Mouse (Mus musculus): ENCODE results near the gene Ccm2l.

The Ccm2l gene

GRCm38 (mm10) chr2:153065747-153066508 lies at the start of gene Ccm2l:
Gene Ccm2l (plus strand): TSS chr2:153065955.
- DNase-seq, result no peak

GRCm38 (mm10) chr2:153016786-153017185 lies 49.0 kb upstream of the Ccm2l start:
- DNase-seq, result no peak

- no peak for DNase-seq
These were observed 46.4 kb upstream of the Ccm2l start for GRCm38 (mm10) chr2:153019355-153019754.

GRCm38 (mm10) chr2:153021163-153021562 lies 44.6 kb upstream of the Ccm2l start:
- DNase-seq, result no peak

- no peak for DNase-seq
These were observed 42.9 kb upstream of the Ccm2l start for GRCm38 (mm10) chr2:153022855-153023254.

- no peak for DNase-seq
These were observed 39.7 kb upstream of the Ccm2l start for GRCm38 (mm10) chr2:153026052-153026451.

- no peak for DNase-seq
These were observed 38.3 kb upstream of the Ccm2l start for GRCm38 (mm10) chr2:153027501-153027900.

GRCm38 (mm10) chr2:153030422-153030821 lies 35.3 kb upstream of the Ccm2l start:
- DNase-seq, result no peak

GRCm38 (mm10) chr2:153031126-153032082 lies 34.4 kb upstream of the Ccm2l start, which contains the start of gene Xkr7:
Gene Xkr7 (plus strand): TSS chr2:153031852.
- peak; percentile 69 for DNase-seq

- peak; percentile 74 for DNase-seq
These were observed 33.5 kb upstream of the Ccm2l start for GRCm38 (mm10) chr2:153032083-153032842.

GRCm38 (mm10) chr2:153032973-153033372 lies 32.8 kb upstream of the Ccm2l start:
- no peak for DNase-seq

- no peak for DNase-seq
These were observed 32.1 kb upstream of the Ccm2l start for GRCm38 (mm10) chr2:153033545-153034230.

- no peak for DNase-seq
These were observed 29.1 kb upstream of the Ccm2l start for GRCm38 (mm10) chr2:153036690-153037089.

- peak; percentile 31 for DNase-seq
These were observed 21.9 kb upstream of the Ccm2l start for GRCm38 (mm10) chr2:153043886-153044285.

- peak; percentile 51 for DNase-seq
These were observed 19.9 kb upstream of the Ccm2l start for GRCm38 (mm10) chr2:153045884-153046299.

GRCm38 (mm10) chr2:153047828-153048465 lies 17.8 kb upstream of the Ccm2l start:
- peak; percentile 64 for DNase-seq

- no peak for DNase-seq
These were observed 16.3 kb upstream of the Ccm2l start for GRCm38 (mm10) chr2:153049288-153049996.

GRCm38 (mm10) chr2:153049997-153050358 lies 15.8 kb upstream of the Ccm2l start:
- DNase-seq, result no peak

- DNase-seq, result no peak
These were observed 14.7 kb upstream of the Ccm2l start for GRCm38 (mm10) chr2:153051095-153051494.

- DNase-seq, result no peak
These were observed 14.2 kb upstream of the Ccm2l start for GRCm38 (mm10) chr2:153051537-153051936.

Measured in right cerebral cortex, postnatal 4 days (tissue).